Mouse (Mus musculus): ENCODE results near the gene Ahcy. TPM values are rescaled to one million over a fixed set of nuclear protein-coding genes. Genes with fewer than 3 reads are reported as not detected.

Ahcy gene
- total and polyA plus RNA-seq, 3 experiments: 364 to 529 (median 514) TPM

DNA sequence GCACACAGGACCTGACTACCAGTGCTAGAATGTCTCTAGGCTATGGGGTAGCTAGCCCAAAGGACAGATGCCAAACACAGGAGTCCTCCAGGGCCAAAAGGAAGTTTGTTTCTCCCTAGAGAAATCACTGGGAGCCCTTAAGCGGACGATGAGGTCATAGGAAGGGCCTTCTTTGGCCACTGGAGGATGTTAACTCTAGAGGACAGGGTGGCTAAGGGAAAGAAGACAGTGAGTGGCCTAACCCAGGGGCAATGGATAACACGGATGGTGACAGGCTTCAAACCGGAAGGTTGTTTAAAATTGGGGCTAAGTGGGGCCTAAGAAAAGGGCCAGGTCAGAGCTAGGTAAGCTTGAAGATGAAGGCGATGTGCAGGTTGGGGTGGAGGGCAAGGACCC, 24.2 kb downstream of the Ahcy start:
- H3K4me2 ChIP-seq (ENCODE audit: insufficient read depth, low read depth, poor library complexity, severe bottlenecking): peak overlapping the region; percentile 53
- H3K36me3 ChIP-seq (replicated peaks in 1 of 2; ENCODE audit: control insufficient read depth in 1 of 2, insufficient read depth in 1 of 2, low read length in 1 of 2): peaks cover 2 to 26% of the 10 kb centered on the region in 2 experiments
- H3K27ac ChIP-seq (ENCODE audit: insufficient read depth, low read depth): peak overlapping the region; percentile 90
- no peaks in the 10 kb centered on the region for H3K27me3 ChIP-seq (replicated peaks)
- in situ Hi-C loops (cut with MboI; ENCODE audit: low pct_ligation_motif_present, low pct_unique_long_range_greater_than_20kb, low sequenced_read_pairs) (no loop called here), dilution Hi-C loops (cut with MboI; ENCODE audit: extremely low pct_ligation_motif_present, extremely low pct_unique_long_range_greater_than_20kb, low sequenced_read_pairs) (no loop called here)
- peak overlapping the region; percentile 63 to 81 (median 70) for H3K4me3 ChIP-seq (replicated peaks in 1 of 3; ENCODE audit: low read depth in 2 of 3, low read length in 2 of 3, poor library complexity in 1 of 3)
- TF ChIP-seq ZNF384 (IDR thresholded peaks at IDR 0.05; ENCODE audit: low read depth, low read length) (no peak), RAD21 (IDR thresholded peaks at IDR 0.05; ENCODE audit: low read depth, low read length) (no peak), E2F4 (IDR thresholded peaks at IDR 0.05; ENCODE audit: insufficient replicate concordance, low read depth, low read length) (no peak), ETS1 (conservative IDR thresholded peaks at IDR 0.05; ENCODE audit: low read depth, low read length) (peak; percentile 6; the same call in 1 of the 2 replicates), SIN3A (IDR thresholded peaks at IDR 0.05; ENCODE audit: low read length) (peak; percentile 14; the same call in 1 of the 2 replicates), TBP (conservative IDR thresholded peaks at IDR 0.05; ENCODE audit: low read depth, low read length) (peak; percentile 5; the same call in 1 of the 2 replicates), ELF1 (IDR thresholded peaks at IDR 0.05; ENCODE audit: low read depth, low read length) (0 out of 2 replicates have a peak, but pooled peaks have one; percentile 3), MEF2A (IDR thresholded peaks at IDR 0.05; ENCODE audit: borderline replicate concordance, low read depth, low read length) (peak; percentile 52), TCF12 (IDR thresholded peaks at IDR 0.05; ENCODE audit: low read depth, low read length) (no peak), UBTF (IDR thresholded peaks at IDR 0.05; ENCODE audit: low read depth, low read length) (no peak), JUN (IDR thresholded peaks at IDR 0.05; ENCODE audit: insufficient read depth, low read depth, low read length) (no peak; the same call in 1 of the 2 replicates), ZMIZ1 (IDR thresholded peaks at IDR 0.05; ENCODE audit: low read depth, low read length) (no peak)
- peak overlapping the region; percentile 64 for H3K9ac ChIP-seq (ENCODE audit: insufficient read depth, low read depth)
- peaks cover 15% of the 10 kb centered on the region for H3K79me2 ChIP-seq (replicated peaks; ENCODE audit: control insufficient read depth, extremely low read depth, insufficient read depth, poor library complexity, severe bottlenecking)
- DNase-seq (ENCODE audit: extremely low read depth): peak; percentile 54
- no peaks in the 10 kb centered on the region for H3K9me3 ChIP-seq (replicated peaks; ENCODE audit: low read length)
- H3K4me1 ChIP-seq (ENCODE audit: control insufficient read depth in 1 of 2, insufficient read depth in 2 of 2): peaks cover 10 to 39% of the 10 kb centered on the region in 2 experiments

GRCm38 (mm10) chr2:155047452-155048178, 26.7 kb downstream of the Ahcy start:
- peak; percentile 46 for DNase-seq (ENCODE audit: extremely low read depth)
- H3K9ac ChIP-seq (ENCODE audit: insufficient read depth, low read depth): peak overlapping the region; percentile 85
- peaks cover 15% of the 10 kb centered on the region for H3K79me2 ChIP-seq (replicated peaks; ENCODE audit: control insufficient read depth, extremely low read depth, insufficient read depth, poor library complexity, severe bottlenecking)
- H3K27ac ChIP-seq (ENCODE audit: insufficient read depth, low read depth): peak overlapping the region; percentile 89
- dilution Hi-C loops (cut with MboI; ENCODE audit: extremely low pct_ligation_motif_present, extremely low pct_unique_long_range_greater_than_20kb, low sequenced_read_pairs): no loop called here
- peak overlapping the region; percentile 55 to 81 (median 55) for H3K4me3 ChIP-seq (replicated peaks in 1 of 3; ENCODE audit: low read depth in 2 of 3, low read length in 2 of 3, poor library complexity in 1 of 3)
- no peaks in the 10 kb centered on the region for H3K27me3 ChIP-seq (replicated peaks)
- no peaks in the 10 kb centered on the region for H3K9me3 ChIP-seq (replicated peaks; ENCODE audit: low read length)
- in situ Hi-C loops (cut with MboI; ENCODE audit: low pct_ligation_motif_present, low pct_unique_long_range_greater_than_20kb, low sequenced_read_pairs): no loop called here
- peaks cover under 1 to 10% of the 10 kb centered on the region in 2 experiments for H3K36me3 ChIP-seq (replicated peaks in 1 of 2; ENCODE audit: control insufficient read depth in 1 of 2, insufficient read depth in 1 of 2, low read length in 1 of 2)
- peak overlapping the region; percentile 95 for H3K4me2 ChIP-seq (ENCODE audit: insufficient read depth, low read depth, poor library complexity, severe bottlenecking)
- H3K4me1 ChIP-seq (ENCODE audit: control insufficient read depth in 1 of 2, insufficient read depth in 2 of 2): peaks cover 15 to 50% of the 10 kb centered on the region in 2 experiments
- TF ChIP-seq SMC3 (IDR thresholded peaks at IDR 0.05; ENCODE audit: low read depth, low read length) (no peak), ELF1 (IDR thresholded peaks at IDR 0.05; ENCODE audit: low read depth, low read length) (peak; percentile 78), ZKSCAN1 (IDR thresholded peaks at IDR 0.05; ENCODE audit: borderline replicate concordance, low read depth, low read length) (no peak), MAFK (IDR thresholded peaks at IDR 0.05; ENCODE audit: insufficient replicate concordance, low read length) (peak; percentile 90), E2F4 (IDR thresholded peaks at IDR 0.05; ENCODE audit: insufficient replicate concordance, low read depth, low read length) (no peak), HCFC1 (IDR thresholded peaks at IDR 0.05; ENCODE audit: low read depth, low read length) (peak; percentile 34), TCF12 (IDR thresholded peaks at IDR 0.05; ENCODE audit: low read depth, low read length) (peak; percentile 60), NRF1 (IDR thresholded peaks at IDR 0.05; ENCODE audit: low read depth, low read length) (no peak), RAD21 (IDR thresholded peaks at IDR 0.05; ENCODE audit: low read depth, low read length) (no peak), MEF2A (IDR thresholded peaks at IDR 0.05; ENCODE audit: borderline replicate concordance, low read depth, low read length) (no peak), TBP (conservative IDR thresholded peaks at IDR 0.05; ENCODE audit: low read depth, low read length) (0 out of 2 replicates have a peak, but pooled peaks have one; percentile 50), KAT2A (IDR thresholded peaks at IDR 0.05; ENCODE audit: insufficient replicate concordance, low read length) (0 out of 2 replicates have a peak, but pooled peaks have one; percentile 8), GABPA (IDR thresholded peaks at IDR 0.05; ENCODE audit: insufficient replicate concordance, low read depth, low read length) (no peak), EP300 (IDR thresholded peaks at IDR 0.05; ENCODE audit: low read length) (peak; percentile 9; the same call in 1 of the 2 replicates), MXI1 (IDR thresholded peaks at IDR 0.05; ENCODE audit: low read depth, low read length) (no peak), NELFE (IDR thresholded peaks at IDR 0.05; ENCODE audit: low read depth, low read length) (no peak; the same call in 1 of the 2 replicates), ZNF384 (IDR thresholded peaks at IDR 0.05; ENCODE audit: low read depth, low read length) (peak; percentile 87), IRF4 (IDR thresholded peaks at IDR 0.05; ENCODE audit: low read depth, low read length) (peak; percentile 44), MAZ (IDR thresholded peaks at IDR 0.05; ENCODE audit: low read depth, low read length) (0 out of 2 replicates have a peak, but pooled peaks have one; percentile 60), ZMIZ1 (IDR thresholded peaks at IDR 0.05; ENCODE audit: low read depth, low read length) (no peak), MAX (IDR thresholded peaks at IDR 0.05; ENCODE audit: low read length) (no peak), PAX5 (IDR thresholded peaks at IDR 0.05; ENCODE audit: low read length) (no peak), UBTF (IDR thresholded peaks at IDR 0.05; ENCODE audit: low read depth, low read length) (no peak), POLR2A (IDR thresholded peaks at IDR 0.05; ENCODE audit: low read depth, low read length) (peak; percentile 51), CHD2 (IDR thresholded peaks at IDR 0.05; ENCODE audit: low read length) (no peak)

Data from CH12.LX (cell line).